Mouse (Mus musculus): Measurements from ENCODE around the gene Tecpr2.

DNA sequence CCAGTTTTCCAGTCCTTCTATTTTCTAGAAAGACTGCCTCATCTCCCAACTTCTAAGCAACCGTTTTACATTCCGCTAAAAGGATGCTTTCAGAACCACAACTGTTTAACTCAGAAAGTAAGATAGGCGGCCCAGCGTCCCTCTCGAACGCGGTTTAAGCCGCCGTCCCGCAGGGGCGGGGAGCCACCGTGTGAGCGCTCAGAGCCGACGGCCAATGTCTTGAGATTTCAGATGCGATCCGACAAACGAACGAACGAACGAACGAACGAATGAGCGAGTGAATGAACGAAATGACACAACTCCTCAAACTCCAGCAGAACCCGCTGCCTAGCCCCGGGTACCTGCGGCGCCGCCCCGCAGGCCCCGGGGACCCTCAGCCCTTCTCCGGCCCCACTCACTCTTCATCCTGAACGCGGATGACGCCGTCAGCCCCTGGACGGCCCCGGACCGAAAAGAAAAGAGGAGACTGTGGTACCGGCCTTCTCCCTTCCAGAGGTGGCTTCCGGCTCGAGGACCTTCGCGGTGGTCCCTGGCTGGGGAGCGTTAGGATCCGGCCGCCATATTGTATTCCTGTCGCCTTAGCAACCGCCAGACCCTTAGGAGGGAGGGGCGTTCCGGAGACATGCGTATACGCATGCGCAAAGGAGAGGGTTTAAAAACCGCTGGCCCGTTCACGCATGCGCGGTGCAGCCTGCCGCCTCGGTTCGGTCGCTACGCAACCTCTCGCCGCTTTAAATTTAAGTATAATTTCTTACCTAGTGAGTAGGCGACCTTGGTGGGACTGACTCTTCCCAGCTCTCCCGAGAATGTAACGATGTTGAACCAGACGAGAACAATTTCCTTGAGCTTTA lies 48.5 kb upstream of the Tecpr2 start, which contains the start of gene Mok:
- TF ChIP-seq CTCF (IDR thresholded peaks at IDR 0.05), result no peak
- TF ChIP-seq EP300 (IDR thresholded peaks at IDR 0.05; ENCODE audit: insufficient read depth, low read depth, low read length), result no peak
- no peak for TF ChIP-seq POLR2A (IDR thresholded peaks at IDR 0.05; ENCODE audit: insufficient read depth, low read depth, low read length)

Measured in heart, adult 2 months (tissue).